Mouse (Mus musculus): ENCODE measurements around the gene Nop2. TPM values are rescaled to one million over a fixed set of nuclear protein-coding genes. Genes with fewer than 3 reads are reported as not detected.

Nop2 gene
- polyA plus RNA-seq (2014; fragmentation: Illumina TruSeq; extraction: RNeasy Lipid Tissue Mini Kit (QIAGEN cat#74804)): 1.2 TPM

GRCm38 (mm10) chr6:125131302-125132156 is at the start of gene Nop2:
TSS of gene Nop2 (plus strand) at chr6:125131909.

GRCm38 (mm10) chr6:125095391-125096278 is 36.1 kb upstream of the Nop2 start, which contains the start of gene Chd4:
TSS of gene Chd4 (plus strand) at chr6:125095981.

DNA sequence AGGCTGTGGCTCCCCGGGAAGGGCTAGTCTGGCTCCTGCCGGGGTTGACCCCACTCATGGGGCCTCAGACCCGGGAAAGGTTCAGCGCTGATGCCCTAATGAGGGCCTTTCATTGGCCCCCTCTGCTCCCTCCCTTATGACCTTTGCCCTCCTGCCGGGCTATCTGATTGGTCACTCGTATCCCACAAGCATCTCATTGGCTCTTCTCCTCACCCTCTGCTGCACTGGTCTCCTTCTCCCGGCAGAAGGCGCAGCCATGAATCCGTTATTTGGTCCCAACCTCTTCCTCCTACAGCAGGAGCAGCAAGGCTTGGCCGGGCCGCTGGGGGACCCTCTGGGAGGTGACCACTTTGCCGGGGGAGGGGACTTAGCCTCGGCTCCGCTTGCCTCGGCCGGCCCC is 13.3 kb downstream of the Nop2 start, which contains the start of gene Iffo1:
Gene Iffo1, plus strand, starts transcription at position 241 of the 400 bp plus-strand sequence.

GRCm38 (mm10) chr6:125166051-125166751 is 34.5 kb downstream of the Nop2 start, which contains the start of gene Gapdh:
TSS of gene Gapdh (minus strand) at chr6:125166467.

DNA sequence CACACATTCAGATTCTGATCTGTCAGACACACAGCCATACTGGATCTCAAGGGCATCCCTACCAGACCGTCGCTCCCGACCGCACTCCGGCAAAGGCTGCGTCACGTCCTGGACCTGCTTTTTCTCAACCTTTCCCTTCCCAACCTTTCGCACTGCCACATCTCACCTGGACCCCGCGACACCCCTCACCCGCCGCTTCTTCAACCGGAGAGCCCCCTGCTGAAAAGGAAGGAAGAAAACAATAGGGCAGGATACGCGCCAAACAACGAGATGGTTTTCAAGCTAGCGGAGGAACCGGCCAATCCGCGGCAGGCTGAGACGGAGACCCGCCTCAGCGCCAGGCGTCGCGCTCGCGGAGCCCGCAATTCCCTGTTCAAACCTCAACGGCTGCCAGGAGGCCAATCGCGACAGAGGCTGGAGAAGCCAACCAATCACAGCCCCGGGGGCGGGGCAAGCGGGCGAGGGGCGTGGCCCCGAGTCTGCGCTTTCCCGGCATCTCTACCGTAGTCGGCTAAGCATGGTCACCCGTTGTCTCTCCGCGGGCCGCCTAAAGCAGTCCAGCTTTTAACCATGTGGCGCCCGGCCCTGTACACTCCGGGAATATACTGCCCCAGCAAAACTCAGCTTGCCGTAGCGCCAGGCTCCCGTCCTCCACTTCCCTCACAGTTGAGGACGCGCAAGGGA is 59.8 kb downstream of the Nop2 start, which contains the start of the genes Ncapd2 and Mrpl51:
Gene Ncapd2, minus strand, starts transcription at position 370 of the 684 bp plus-strand sequence.
Gene Mrpl51, plus strand, starts transcription at position 470 of the 684 bp plus-strand sequence.

Other genes with a start within 250 kb of the Nop2 start
- 1.4 TPM for gene Cd4, start 243.7 kb upstream of the Nop2 start, polyA plus RNA-seq (2014; fragmentation: Illumina TruSeq; extraction: RNeasy Lipid Tissue Mini Kit (QIAGEN cat#74804))
- gene Lag3, start 220.2 kb upstream of the Nop2 start, polyA plus RNA-seq (2014; fragmentation: Illumina TruSeq; extraction: RNeasy Lipid Tissue Mini Kit (QIAGEN cat#74804)): 0.23 TPM
- gene Ptms, start 211.8 kb upstream of the Nop2 start, polyA plus RNA-seq (2014; fragmentation: Illumina TruSeq; extraction: RNeasy Lipid Tissue Mini Kit (QIAGEN cat#74804)): 293 TPM
- 8.4 TPM for gene Mlf2, start 200.5 kb upstream of the Nop2 start, polyA plus RNA-seq (2014; fragmentation: Illumina TruSeq; extraction: RNeasy Lipid Tissue Mini Kit (QIAGEN cat#74804))
- gene Cops7a, start 166.4 kb upstream of the Nop2 start, polyA plus RNA-seq (2014; fragmentation: Illumina TruSeq; extraction: RNeasy Lipid Tissue Mini Kit (QIAGEN cat#74804)): 18.8 TPM
- gene Pianp, start 135.2 kb upstream of the Nop2 start, polyA plus RNA-seq (2014; fragmentation: Illumina TruSeq; extraction: RNeasy Lipid Tissue Mini Kit (QIAGEN cat#74804)): 0.23 TPM
- gene Zfp384, start 122.8 kb upstream of the Nop2 start, polyA plus RNA-seq (2014; fragmentation: Illumina TruSeq; extraction: RNeasy Lipid Tissue Mini Kit (QIAGEN cat#74804)): 13.0 TPM
- 13.0 TPM for gene Ing4, start 92.1 kb upstream of the Nop2 start, polyA plus RNA-seq (2014; fragmentation: Illumina TruSeq; extraction: RNeasy Lipid Tissue Mini Kit (QIAGEN cat#74804))
- gene Acrbp, start 82.2 kb upstream of the Nop2 start, polyA plus RNA-seq (2014; fragmentation: Illumina TruSeq; extraction: RNeasy Lipid Tissue Mini Kit (QIAGEN cat#74804)): not detected
- not detected for gene Lpar5, start 64.0 kb upstream of the Nop2 start, polyA plus RNA-seq (2014; fragmentation: Illumina TruSeq; extraction: RNeasy Lipid Tissue Mini Kit (QIAGEN cat#74804))
- gene Chd4, start 35.9 kb upstream of the Nop2 start, polyA plus RNA-seq (2014; fragmentation: Illumina TruSeq; extraction: RNeasy Lipid Tissue Mini Kit (QIAGEN cat#74804)): 122 TPM
- 1.1 TPM for gene Iffo1, start 13.3 kb downstream of the Nop2 start, polyA plus RNA-seq (2014; fragmentation: Illumina TruSeq; extraction: RNeasy Lipid Tissue Mini Kit (QIAGEN cat#74804))
- gene Gapdh, start 34.6 kb downstream of the Nop2 start, polyA plus RNA-seq (2014; fragmentation: Illumina TruSeq; extraction: RNeasy Lipid Tissue Mini Kit (QIAGEN cat#74804)): 54.6 TPM
- 8.7 TPM for gene Ncapd2, start 59.8 kb downstream of the Nop2 start, polyA plus RNA-seq (2014; fragmentation: Illumina TruSeq; extraction: RNeasy Lipid Tissue Mini Kit (QIAGEN cat#74804))
- 83.0 TPM for gene Mrpl51, start 59.9 kb downstream of the Nop2 start, polyA plus RNA-seq (2014; fragmentation: Illumina TruSeq; extraction: RNeasy Lipid Tissue Mini Kit (QIAGEN cat#74804))
- 5.1 TPM for gene Vamp1, start 83.6 kb downstream of the Nop2 start, polyA plus RNA-seq (2014; fragmentation: Illumina TruSeq; extraction: RNeasy Lipid Tissue Mini Kit (QIAGEN cat#74804))
- gene Tapbpl, start 100.0 kb downstream of the Nop2 start, polyA plus RNA-seq (2014; fragmentation: Illumina TruSeq; extraction: RNeasy Lipid Tissue Mini Kit (QIAGEN cat#74804)): 3.6 TPM
- gene Cd27, start 105.1 kb downstream of the Nop2 start, polyA plus RNA-seq (2014; fragmentation: Illumina TruSeq; extraction: RNeasy Lipid Tissue Mini Kit (QIAGEN cat#74804)): not detected
- gene Tuba3a, start 154.1 kb downstream of the Nop2 start, polyA plus RNA-seq (2014; fragmentation: Illumina TruSeq; extraction: RNeasy Lipid Tissue Mini Kit (QIAGEN cat#74804)): not detected
- gene Ltbr, start 182.0 kb downstream of the Nop2 start, polyA plus RNA-seq (2014; fragmentation: Illumina TruSeq; extraction: RNeasy Lipid Tissue Mini Kit (QIAGEN cat#74804)): 0.71 TPM
- gene Scnn1a, start 188.8 kb downstream of the Nop2 start, polyA plus RNA-seq (2014; fragmentation: Illumina TruSeq; extraction: RNeasy Lipid Tissue Mini Kit (QIAGEN cat#74804)): 0.20 TPM
- gene Tnfrsf1a, start 217.5 kb downstream of the Nop2 start, polyA plus RNA-seq (2014; fragmentation: Illumina TruSeq; extraction: RNeasy Lipid Tissue Mini Kit (QIAGEN cat#74804)): 5.1 TPM
- not detected for gene Plekhg6, start 248.9 kb downstream of the Nop2 start, polyA plus RNA-seq (2014; fragmentation: Illumina TruSeq; extraction: RNeasy Lipid Tissue Mini Kit (QIAGEN cat#74804))